Mouse (Mus musculus): Measurements from ENCODE around the gene Lurap1.
A peak's percentile ranks its signal among the peaks of the same experiment; 100 is the strongest.

Lurap1 gene

GRCm38 (mm10) chr4:116162142-116162541 lies 11.0 kb upstream of the Lurap1 start:
- DNase-seq (ENCODE audit: inconsistent age in 2 of 2, low spot score in 1 of 2) = no peak

GRCm38 (mm10) chr4:116160769-116161168 lies 9.6 kb upstream of the Lurap1 start:
- DNase-seq (ENCODE audit: inconsistent age in 2 of 2, low spot score in 1 of 2) = no peak

- no peak for DNase-seq (ENCODE audit: inconsistent age in 2 of 2, low spot score in 1 of 2)
Measured at GRCm38 (mm10) chr4:116159912-116160311, 8.8 kb upstream of the Lurap1 start.

- no peak for DNase-seq (ENCODE audit: inconsistent age in 2 of 2, low spot score in 1 of 2)
Measured at GRCm38 (mm10) chr4:116157882-116158281, 6.7 kb upstream of the Lurap1 start.

- DNase-seq (ENCODE audit: inconsistent age in 2 of 2, low spot score in 1 of 2) = no peak
Measured at GRCm38 (mm10) chr4:116152702-116153101, 1.6 kb upstream of the Lurap1 start.

GRCm38 (mm10) chr4:116150862-116151221 lies 296 bp downstream of the Lurap1 start:
- no peak for DNase-seq (ENCODE audit: inconsistent age in 2 of 2, low spot score in 1 of 2)

- DNase-seq (ENCODE audit: inconsistent age in 2 of 2, low spot score in 1 of 2) = peak; percentile 79 to 91
Measured at GRCm38 (mm10) chr4:116150156-116150861, 829 bp downstream of the Lurap1 start.

GRCm38 (mm10) chr4:116149812-116150155 lies 1.4 kb downstream of the Lurap1 start:
- peak in 1 of 2 experiments; percentile 88 for DNase-seq (ENCODE audit: inconsistent age in 2 of 2, low spot score in 1 of 2)

GRCm38 (mm10) chr4:116143891-116144717 lies 7.0 kb downstream of the Lurap1 start:
- DNase-seq (ENCODE audit: inconsistent age in 2 of 2, low spot score in 1 of 2) = peak; percentile 81 to 93

GRCm38 (mm10) chr4:116143317-116143811 lies 7.8 kb downstream of the Lurap1 start:
- peak; percentile 47 to 75 for DNase-seq (ENCODE audit: inconsistent age in 2 of 2, low spot score in 1 of 2)

- peak in 1 of 2 experiments; percentile 57 for DNase-seq (ENCODE audit: inconsistent age in 2 of 2, low spot score in 1 of 2)
Measured at GRCm38 (mm10) chr4:116142269-116142668, 8.9 kb downstream of the Lurap1 start.

GRCm38 (mm10) chr4:116141736-116142135 lies 9.4 kb downstream of the Lurap1 start:
- no peak for DNase-seq (ENCODE audit: inconsistent age in 2 of 2, low spot score in 1 of 2)

GRCm38 (mm10) chr4:116140801-116141574 lies 10.2 kb downstream of the Lurap1 start:
- DNase-seq (ENCODE audit: inconsistent age in 2 of 2, low spot score in 1 of 2) = no peak

GRCm38 (mm10) chr4:116137421-116137996 lies 13.6 kb downstream of the Lurap1 start:
- DNase-seq (ENCODE audit: inconsistent age in 2 of 2, low spot score in 1 of 2) = no peak

- DNase-seq (ENCODE audit: inconsistent age in 2 of 2, low spot score in 1 of 2) = peak in 1 of 2 experiments; percentile 64
Measured at GRCm38 (mm10) chr4:116134990-116135389, 16.1 kb downstream of the Lurap1 start.

GRCm38 (mm10) chr4:116133126-116133525 lies 18.0 kb downstream of the Lurap1 start:
- DNase-seq (ENCODE audit: inconsistent age in 2 of 2, low spot score in 1 of 2) = no peak

GRCm38 (mm10) chr4:116127956-116128355 lies 23.2 kb downstream of the Lurap1 start:
- no peak for DNase-seq (ENCODE audit: inconsistent age in 2 of 2, low spot score in 1 of 2)

- no peak for DNase-seq (ENCODE audit: inconsistent age in 2 of 2, low spot score in 1 of 2)
Measured at GRCm38 (mm10) chr4:116125803-116126386, 25.2 kb downstream of the Lurap1 start.

GRCm38 (mm10) chr4:116123602-116124519 lies 27.3 kb downstream of the Lurap1 start, which contains the start of the genes Rad54l and Pomgnt1:
Rad54l (minus strand) TSS chr4:116123690.
Pomgnt1 (plus strand) TSS chr4:116123840.
- DNase-seq (ENCODE audit: inconsistent age in 2 of 2, low spot score in 1 of 2) = peak; percentile 84 to 92
